Mouse (Mus musculus) ovary, postnatal 14 days (tissue): ENCODE data around the gene Gps1.
"Not testable (repeated sequence)": the region's sequence is repeated elsewhere in the genome, so short reads cannot be mapped to it uniquely, and the experiment has no call there.

ENCODE experiments used
- DNase-seq: peaks from one replicate; pipeline ENCODE4 v3.0.0; 2022; ENCODE audit warnings: low spot score

The Gps1 gene

DNA sequence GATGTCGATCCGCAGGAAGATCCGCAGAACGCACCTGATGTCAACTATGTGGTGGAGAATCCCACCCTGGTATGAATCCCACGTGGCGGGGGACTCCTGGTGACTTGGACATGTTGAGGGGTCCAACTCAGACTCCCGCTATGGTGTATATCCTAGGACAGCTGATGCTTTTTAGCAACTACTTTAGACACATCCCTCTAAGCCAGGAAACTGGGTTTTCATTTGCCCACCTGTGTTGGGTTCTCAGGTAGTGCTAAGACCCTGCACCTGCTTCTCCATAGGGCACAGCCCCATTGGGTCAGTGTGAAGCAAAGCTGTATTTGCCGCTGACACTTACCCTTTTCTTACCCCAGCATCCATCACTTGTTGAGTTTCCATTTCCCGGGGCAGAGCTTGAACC is 1.1 kb downstream of the Gps1 start:
- DNase-seq: no peak

DNA sequence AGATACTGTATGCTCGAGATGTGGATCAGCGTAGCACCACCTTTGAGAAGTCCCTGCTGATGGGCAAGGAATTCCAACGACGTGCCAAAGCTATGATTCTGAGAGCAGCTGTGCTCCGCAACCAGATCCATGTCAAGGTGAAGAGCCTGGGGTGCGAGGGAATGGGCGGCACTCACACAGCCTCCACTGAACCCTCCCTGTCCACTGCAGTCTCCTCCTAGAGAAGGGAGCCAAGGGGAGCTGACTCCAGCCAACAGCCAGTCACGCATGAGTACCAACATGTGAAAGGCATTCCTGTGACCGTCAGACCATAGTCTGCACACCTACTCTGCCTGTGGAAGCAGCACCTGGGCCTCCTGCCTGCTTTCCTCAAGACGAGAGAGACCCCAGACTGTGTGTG is 4.4 kb downstream of the Gps1 start:
- DNase-seq: not testable (repeated sequence)

DNA sequence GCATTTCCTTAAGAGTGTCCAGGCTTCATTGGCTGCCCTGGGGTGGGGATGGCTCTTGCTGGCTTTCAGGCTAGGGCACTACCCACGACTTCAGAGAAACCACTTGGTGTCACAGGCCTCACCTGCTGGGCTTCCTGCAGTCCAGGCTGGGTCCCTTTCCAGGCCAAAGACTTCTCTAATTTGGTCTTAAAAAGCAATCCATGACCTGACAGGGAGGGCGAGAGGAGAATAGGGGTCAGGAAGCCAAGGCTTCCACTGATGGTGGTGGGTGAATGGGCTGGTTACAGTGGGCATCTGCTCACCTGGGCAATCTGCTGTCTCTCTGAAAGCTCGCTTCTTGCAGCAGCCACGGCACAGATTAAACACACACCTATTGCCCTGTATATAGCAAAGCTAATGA is 5.3 kb downstream of the Gps1 start:
- DNase-seq: no peak

DNA sequence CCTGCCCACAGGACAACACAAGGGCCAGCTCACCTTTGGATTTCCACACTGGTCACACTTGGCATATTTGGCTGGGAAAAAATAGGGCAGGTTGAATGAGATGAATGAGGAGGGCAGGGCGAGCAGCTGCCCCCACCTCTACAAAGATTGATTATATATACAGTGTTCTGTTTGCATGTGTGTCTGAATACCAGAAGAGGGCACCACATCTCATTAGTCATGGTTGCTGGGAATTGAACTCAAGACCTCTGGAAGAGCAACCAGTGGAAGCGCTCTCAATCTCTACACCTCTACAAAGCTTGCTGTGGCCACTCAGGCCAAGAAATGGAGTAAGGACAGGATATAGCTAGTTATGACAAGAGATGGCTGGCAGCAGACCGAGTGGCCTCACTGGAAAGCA is 5.7 kb downstream of the Gps1 start:
- DNase-seq: no peak

DNA sequence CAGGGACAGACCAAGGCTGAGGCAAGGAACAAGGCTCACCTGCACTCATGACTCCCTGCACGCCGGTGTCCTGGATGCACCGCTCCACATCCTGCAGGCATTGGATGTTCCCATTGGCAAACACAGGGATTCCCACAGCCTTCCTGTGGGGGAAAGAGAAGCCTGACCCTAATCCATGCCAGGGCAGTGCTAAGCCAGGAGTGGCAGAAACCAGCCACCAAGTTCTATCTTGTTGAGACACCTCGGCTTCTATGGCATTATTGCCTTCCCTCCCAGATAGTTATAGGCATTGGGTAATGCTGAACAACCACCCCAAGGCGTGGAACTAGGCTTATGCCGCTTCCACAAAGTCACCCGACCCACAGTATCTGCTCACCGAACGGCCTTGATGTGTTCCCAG is 8.6 kb downstream of the Gps1 start:
- no peak for DNase-seq

DNA sequence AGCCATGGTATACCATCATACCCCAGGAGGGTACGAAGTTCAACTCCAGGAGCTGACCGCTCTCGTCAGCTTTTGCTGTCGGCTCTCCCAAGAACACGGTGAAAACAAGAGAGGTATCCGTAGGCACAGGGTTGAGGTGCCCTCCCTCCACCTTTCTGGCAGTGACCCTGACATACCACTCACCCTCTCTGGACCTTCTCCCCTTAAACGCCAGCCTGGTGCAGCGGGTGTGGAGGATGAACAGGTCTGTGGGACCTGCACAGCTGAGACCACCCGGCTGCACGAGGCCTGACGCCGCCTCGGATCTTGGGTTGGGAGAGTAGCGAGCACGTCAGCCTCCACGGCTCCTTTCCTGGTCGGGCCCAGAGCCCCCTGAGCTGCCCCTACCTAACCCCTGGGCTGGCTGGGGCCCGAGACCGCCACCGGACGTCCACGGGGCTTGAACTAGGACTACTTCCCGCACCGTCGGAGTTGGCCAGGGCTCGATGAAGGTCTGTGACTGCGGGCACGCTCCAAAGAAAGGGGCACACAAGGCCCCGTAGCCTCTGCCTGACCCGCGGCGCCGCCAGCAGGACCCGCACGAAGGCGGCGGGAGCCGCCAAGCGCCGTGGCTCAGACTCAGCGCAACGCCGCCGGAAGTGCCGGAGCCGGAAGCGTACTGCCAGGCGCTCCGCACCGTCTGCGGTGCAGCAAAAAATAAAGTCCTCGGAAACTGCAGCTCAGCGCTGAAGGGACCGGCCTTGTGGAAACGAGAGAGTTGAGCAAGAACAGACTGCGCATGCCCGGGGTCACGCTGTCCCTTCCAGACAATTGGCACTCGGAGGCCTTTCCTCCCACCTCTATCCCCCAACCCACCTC is 11.9 kb downstream of the Gps1 start, which contains the start of gene Dus1l:
TSS of gene Dus1l (minus strand) at position 648 of the 858 bp plus-strand sequence.
- DNase-seq: peak; percentile 99

DNA sequence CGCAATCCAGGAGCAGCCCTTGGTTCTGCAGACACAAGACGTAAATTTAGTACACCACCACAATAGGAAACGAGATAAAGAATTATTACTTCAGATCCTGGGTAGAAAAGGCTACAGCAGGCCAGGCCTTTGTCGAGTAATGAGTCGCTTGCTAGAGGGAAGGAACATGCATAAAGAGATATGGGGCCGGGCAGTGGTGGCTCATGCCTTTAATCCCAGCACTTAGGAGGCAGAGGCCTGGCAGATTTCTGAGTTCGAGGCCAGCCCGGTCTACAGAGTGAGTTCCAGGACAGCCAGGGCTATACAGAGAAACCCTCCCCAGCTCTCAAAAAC is 12.5 kb downstream of the Gps1 start:
- DNase-seq: no peak

DNA sequence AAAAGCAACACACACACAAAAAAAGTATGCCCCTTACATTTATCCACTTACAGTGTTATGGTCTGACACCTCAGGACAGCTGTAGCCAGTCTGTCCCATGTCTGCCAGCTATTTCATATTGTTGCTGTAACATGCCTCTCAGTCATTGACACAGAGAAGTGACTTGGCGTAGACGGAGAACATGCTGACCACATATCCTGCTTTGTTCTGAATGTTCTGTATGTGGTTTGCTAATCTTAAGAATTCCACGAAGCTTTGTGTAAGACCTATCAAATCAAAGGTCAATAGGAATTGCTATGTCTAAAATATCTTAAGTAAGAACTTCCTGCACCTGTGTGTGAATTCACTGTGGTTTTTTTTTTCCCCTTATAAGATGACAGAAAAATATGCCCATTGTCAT is 14.2 kb downstream of the Gps1 start:
- no peak for DNase-seq

DNA sequence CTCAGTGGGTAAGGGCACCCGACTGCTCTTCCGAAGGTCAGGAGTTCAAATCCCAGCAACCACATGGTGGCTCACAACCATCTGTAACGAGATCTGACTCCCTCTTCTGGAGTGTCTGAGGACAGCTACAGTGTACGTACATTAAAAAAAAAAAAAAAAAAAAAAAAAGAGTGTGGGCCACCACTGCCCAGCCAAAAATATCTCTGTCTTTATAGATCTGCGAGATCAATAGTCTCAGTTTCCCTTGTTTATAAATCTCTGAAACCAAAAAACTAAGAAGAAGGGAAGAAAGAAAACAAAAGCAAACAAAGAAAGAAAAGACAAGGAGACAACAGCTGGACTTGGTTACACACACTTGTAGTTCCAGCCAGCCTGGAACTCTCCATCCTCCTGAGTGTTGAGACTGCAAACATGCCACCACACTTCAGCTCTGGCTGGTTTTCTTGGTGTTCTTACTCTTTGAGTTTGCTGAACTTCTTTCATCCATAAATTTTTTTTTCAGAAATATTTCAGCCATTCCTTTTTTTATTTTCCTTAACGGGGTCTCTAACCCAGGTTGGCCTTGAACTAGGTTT is 15.3 kb downstream of the Gps1 start:
- no peak for DNase-seq

DNA sequence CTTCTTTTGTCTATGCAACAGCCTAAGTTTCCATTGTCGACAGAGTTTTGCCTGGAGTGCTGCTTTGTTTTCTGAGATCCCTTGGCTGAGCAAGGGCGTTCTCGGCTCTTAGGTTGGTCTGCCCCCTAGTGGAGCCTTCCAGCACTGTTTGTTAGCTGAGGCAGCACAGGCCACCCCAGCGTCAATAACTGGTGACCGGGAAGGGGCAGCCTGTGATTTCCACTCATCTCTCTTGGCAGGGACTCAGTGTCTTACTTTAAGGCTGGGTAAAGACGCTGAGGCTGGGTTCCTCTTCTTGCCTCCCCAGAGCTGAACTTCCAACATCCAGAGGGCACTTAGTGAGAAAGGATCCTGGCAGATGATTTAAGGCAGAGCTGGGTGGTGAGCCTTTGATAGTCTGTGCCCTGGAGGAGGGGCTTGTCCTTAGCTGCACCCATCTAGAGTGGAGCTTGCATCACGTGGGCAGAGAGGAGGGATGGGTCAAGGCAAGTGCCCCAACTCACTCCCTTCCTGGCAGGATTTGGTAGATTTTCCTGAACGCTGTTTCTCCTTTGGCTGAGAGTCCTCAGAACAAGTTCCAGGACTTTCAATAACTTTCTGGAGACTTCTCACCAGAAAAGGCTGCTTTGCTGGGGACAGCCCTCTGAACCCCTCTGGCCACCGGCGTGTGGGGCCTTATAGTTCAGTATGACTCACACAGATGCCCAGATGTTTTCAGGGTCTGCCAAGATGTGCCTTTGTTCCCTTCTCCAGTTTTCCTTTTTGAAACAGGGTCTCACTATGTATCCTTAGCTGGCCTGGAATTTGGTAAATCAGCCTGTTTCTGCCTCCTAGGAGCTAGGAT is 16.2 kb downstream of the Gps1 start:
- peak; percentile 91 for DNase-seq

DNA sequence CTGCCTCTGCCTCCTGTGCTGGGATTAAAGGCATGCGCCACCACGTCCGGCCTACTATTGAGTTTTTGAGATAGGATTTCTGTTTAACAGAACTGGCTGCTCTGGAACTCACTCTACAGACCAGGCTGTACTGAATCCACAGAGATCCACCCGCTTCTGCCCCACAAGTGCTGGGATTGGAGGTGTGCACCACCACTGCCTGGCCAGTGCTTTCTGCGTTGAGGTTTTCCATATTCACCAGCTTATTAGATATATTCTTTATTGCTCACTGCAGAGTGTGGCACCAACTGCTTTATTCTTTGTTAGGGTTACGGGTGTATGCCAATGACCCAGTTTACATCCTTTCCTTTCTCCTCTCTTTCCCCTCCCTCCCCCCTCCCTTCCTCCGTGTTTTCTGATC is 20.2 kb downstream of the Gps1 start:
- no peak for DNase-seq

DNA sequence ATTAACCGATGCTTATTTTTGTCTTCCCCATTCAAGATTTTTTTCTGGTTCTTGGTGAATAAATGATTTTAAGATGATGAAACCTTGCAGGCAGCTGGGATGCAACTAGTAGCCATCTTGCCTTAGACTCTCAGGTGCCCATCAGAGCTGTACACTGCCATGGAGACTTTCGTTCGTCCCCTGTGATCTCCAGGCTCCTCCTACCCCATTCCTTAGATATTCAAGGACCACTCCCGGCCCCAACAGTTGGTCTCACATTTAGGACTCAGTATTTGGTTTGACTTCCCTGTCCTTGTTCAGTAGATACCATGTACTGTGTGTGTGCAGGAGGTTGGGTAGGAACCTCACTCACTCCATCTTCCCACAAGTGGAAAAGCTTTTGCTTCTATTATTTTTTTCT is 20.7 kb downstream of the Gps1 start:
- no peak for DNase-seq

DNA sequence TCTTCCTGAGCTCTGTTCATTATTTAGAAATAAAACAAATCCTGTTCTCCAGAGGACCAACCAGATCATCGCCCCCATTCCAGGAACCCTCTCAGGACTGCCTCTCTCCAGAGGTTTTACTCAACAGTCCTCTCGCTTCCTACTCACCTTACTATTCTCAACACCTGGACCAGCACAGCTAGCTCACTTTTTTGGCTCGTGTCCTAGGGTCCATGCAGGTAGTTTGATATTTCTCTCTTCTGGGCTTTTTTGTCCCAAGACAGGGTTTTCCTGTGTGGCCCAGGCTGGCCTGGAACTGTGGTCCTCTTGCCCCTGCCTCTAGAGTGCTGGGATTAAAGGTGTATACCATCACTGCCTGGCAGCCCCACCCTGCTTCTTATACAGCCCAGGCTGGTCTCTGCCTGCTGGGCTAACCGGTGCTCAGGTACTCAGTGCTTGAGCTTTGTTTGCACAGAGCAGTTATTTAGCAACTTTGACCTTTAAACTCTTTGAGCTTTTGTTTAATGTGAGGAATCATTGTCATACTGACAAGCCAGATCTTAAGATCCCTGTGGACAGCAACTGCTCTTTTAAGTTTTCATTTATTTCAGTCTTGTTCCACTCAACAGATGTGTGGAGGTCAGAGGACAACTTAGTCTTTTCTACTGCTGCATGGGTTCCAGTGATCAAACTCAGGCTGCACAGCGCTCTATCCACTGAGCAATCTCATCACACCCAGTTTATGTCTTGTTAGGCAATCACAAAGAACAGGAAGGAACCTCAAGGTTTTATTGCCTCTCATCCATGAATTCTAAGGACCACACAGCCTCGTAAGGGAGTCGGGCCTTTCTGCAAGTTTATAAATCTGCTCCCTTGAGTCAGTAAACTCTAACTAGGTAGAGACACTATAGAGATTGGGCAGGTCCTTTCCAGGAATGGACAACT is 21.6 kb downstream of the Gps1 start:
- DNase-seq: no peak

DNA sequence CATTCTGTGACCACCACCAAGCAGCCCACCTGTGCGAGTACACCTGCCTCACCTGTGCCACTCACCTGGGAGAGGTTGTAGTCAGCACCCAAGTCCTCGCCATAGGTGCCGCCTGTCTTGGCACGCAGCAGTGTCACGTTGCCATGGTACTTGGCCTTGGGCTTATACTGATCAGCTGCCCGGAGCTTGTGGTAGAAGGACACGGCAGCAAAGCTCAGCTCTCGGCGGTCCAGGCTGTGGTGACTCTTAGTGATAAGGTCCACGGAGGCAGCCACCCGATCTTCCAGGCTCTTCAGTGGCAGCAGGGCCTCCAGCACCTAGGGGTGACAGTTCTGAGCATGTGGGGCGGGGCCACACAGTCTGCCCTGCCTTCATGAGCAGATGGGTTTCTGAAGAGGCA is 23.9 kb downstream of the Gps1 start:
- DNase-seq: no peak

DNA sequence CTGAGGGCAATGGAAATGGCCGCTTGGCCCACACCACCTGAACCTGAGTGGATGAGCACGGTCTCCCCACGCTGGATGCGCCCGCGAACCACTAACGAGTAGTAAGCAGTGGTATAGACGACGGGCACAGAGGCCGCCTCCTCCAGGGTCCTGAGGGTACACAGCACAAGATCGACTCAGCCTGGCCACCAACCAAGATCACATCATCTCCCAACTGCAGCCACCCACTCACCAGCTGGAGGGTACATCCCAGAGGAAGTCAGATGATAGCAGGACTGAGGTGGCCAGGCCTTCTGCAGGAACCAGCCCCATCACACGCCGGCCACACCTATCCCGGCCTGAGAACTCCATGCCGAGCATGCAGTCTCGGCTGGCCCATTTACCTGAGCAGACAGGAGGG is 28.0 kb downstream of the Gps1 start:
- no peak for DNase-seq

DNA sequence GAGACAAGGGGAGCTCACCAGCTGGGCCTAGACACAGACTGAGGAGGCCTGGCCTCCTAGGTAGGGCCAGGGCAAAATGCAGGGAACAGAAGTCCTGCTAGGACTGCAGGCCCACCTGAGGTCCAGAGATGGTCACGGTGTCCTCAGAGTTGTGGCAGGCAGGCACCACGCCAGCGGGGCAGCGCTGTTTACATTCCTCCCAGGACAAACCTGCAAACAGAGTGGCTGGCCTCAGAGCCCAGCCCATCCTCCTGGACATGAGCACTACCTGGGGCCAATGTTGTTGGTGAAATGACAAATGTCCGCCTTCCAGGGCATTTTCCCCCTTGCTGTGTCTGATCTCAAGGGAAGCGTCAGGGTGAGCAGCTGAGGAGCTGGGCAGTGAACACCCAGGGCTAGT is 33.3 kb downstream of the Gps1 start:
- no peak for DNase-seq

DNA sequence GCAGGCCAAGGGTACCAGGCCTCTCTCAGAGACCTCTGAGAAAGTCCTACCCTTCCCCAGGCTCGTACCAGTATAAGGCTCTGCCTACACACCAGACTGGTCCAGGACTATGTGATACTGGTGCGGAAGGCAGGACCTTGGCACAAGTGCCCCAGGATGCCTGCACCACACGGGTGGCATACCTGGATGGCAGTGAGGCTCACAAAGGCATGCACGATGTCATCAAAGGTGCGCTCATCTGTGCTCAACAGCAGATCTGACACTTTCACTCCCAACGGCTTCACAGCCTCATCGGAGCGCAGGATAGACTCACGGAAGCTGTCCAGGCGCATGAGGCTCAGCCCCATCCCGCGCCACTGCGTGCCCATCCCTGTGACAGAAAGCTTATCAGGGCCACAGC is 34.2 kb downstream of the Gps1 start:
- DNase-seq: no peak

DNA sequence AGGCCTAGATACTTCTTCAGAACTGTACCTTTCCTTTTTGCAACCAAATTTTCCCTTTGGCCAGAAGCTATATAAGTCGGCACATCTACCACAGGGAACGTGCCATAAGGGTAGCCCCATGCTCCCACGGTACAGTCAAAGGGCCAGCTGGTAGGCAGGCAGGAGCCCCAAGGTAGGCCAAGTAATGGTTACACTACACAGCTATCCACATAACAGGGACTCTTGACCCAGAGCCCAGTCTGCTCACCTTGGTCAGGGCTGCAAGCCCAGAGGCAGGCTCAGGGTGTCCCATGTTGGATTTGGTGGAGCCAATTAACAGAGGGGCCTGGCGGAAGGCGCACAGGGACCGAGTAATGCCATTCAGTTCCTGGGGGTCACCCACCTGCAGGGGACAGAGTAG is 35.5 kb downstream of the Gps1 start:
- no peak for DNase-seq

DNA sequence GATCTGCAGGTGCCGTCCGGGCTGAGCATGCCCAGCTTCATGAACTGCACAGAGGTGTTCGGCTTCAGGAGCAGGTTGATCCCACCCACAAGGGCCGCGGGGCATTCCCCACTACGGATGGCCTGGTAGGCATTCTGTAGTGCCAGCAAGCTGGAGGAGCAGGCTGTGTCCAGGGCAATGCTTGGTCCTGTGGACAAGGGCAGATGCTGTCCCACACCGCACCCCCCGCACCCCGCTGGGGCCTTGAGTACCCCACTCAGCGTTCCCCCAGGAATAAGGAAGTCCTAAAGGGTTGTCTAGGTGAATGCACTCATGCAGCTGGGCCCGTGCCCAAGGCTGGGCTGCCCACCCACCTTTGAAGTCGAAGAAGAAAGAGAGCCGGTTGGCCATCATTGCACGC is 36.5 kb downstream of the Gps1 start:
- no peak for DNase-seq

DNA sequence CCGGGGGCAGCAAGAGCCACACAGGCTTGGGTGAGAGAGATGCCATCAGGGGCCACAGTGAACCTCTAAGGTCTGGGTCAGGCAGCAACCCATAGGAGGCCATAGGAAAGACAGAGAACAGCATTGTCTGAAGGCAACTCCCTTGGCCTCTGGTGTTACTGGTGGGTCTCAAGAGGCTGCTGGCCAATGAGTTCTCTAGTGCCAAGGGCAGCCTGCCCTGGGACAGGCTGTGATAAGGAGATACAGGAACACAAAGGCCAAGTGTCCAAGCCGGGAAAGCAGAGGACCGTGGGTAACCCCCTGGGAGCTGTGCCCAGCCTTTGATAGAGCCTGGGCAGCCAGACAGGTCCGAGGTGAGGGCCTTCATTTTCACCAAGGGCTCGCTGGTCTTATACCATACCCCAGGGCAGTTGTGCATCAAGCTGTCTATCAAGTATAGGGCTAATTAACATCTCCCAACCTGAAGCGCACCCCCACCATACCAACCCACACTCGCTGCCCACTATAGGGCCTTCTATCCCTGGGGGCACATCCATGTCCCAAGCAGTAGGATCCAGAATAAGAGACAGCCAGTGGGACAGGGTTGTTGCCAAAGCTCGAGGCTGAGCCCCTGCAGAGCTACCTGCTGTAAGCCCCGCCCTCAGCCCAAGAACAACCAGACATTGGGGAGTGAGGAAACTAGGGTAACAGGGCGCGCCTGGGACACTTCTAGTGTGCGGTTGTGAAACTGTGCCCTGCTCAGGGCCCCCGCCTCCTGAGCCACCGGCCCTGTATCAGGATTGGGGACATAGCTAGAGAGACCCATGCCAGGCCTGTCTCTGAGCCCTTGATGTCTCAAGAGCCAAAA is 37.2 kb downstream of the Gps1 start:
- DNase-seq: no peak

DNA sequence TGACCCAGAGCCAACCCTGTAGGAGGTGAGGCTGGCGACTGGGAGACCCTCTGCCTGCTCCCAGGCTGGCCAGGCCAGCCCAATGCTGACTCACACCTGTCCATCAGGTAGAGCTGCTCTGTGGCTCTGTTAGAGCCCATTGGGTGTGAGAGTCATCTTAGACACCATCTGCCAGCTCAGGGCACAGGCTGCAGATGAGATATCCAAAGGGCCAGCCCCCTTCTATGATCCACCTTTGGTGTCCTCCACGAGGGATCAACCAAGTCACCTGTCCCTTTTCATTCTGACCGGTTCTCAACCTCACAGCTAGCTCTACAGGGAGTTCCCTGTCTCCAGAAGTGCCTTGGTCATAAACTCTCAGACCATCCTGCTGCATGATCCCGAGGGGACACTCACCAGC is 38.2 kb downstream of the Gps1 start:
- DNase-seq: no peak
